Mouse (Mus musculus): ENCODE results near the gene Xpot. TPM values are rescaled to one million over a fixed set of nuclear protein-coding genes. Genes with fewer than 3 reads are reported as not detected.

Xpot gene
- polyA plus RNA-seq, 1 experiment from 2014 or later: 48.8 TPM

- Histone ChIP-seq H3K36me3 (no peaks in the 10 kb centered on the region), H3K27me3 (ENCODE audit: insufficient read depth, poor library complexity, severe bottlenecking) (peaks cover 30% of the 10 kb centered on the region), H3K9me3 (no peaks in the 10 kb centered on the region), H3K4me3 (no peak overlapping the region), H3K27ac (no peak overlapping the region), H3K4me1 (peaks cover 13% of the 10 kb centered on the region)
- DNase-seq (ENCODE audit: low spot score): no peak
- 86% methylated on average over 5 of the region's 5 CpGs for WGBS
Observed at GRCm38 (mm10) chr10:121639573-121639972, 13.4 kb upstream of the Xpot start.

GRCm38 (mm10) chr10:121636276-121636675, 10.1 kb upstream of the Xpot start:
- WGBS: 82% methylated on average over 6 of the region's 6 CpGs
- Histone ChIP-seq H3K4me1 (peaks cover 3% of the 10 kb centered on the region; the same call in 1 of the 2 replicates), H3K4me3 (no peak overlapping the region), H3K9me3 (no peaks in the 10 kb centered on the region), H3K27me3 (ENCODE audit: insufficient read depth, poor library complexity, severe bottlenecking) (no peaks in the 10 kb centered on the region; the same call in 1 of the 2 replicates), H3K36me3 (no peaks in the 10 kb centered on the region), H3K27ac (no peak overlapping the region)
- DNase-seq (ENCODE audit: low spot score): no peak

- Histone ChIP-seq H3K27me3 (ENCODE audit: insufficient read depth, poor library complexity, severe bottlenecking) (no peaks in the 10 kb centered on the region), H3K9me3 (no peaks in the 10 kb centered on the region), H3K36me3 (no peaks in the 10 kb centered on the region), H3K27ac (no peak overlapping the region), H3K4me1 (no peaks in the 10 kb centered on the region), H3K4me3 (no peak overlapping the region)
- WGBS: 70% methylated on average over 1 of the region's 1 CpGs
- no peak for DNase-seq (ENCODE audit: low spot score)
Observed at GRCm38 (mm10) chr10:121634159-121634558, 8.0 kb upstream of the Xpot start.

GRCm38 (mm10) chr10:121628561-121629040, 2.5 kb upstream of the Xpot start:
- Histone ChIP-seq H3K27me3 (ENCODE audit: insufficient read depth, poor library complexity, severe bottlenecking) (no peaks in the 10 kb centered on the region), H3K9me3 (no peaks in the 10 kb centered on the region), H3K4me3 (no peak overlapping the region), H3K36me3 (no peaks in the 10 kb centered on the region), H3K27ac (no peak overlapping the region), H3K4me1 (peaks cover 13% of the 10 kb centered on the region; the same call in 1 of the 2 replicates)
- WGBS: 80% methylated on average over 6 of the region's 6 CpGs
- DNase-seq (ENCODE audit: low spot score): no peak

- Histone ChIP-seq H3K36me3 (peaks cover 1% of the 10 kb centered on the region), H3K4me3 (peak overlapping the region; percentile 88; the same call in 1 of the 2 replicates)
- 85% methylated on average over 10 of the region's 10 CpGs for WGBS
Observed at GRCm38 (mm10) chr10:121627216-121627852, 1.2 kb upstream of the Xpot start.

GRCm38 (mm10) chr10:121625407-121626185, 536 bp downstream of the Xpot start:
- Histone ChIP-seq H3K36me3 (peaks cover 19% of the 10 kb centered on the region), H3K27me3 (ENCODE audit: insufficient read depth, poor library complexity, severe bottlenecking) (no peaks in the 10 kb centered on the region), H3K4me1 (peaks cover 13% of the 10 kb centered on the region; the same call in 1 of the 2 replicates), H3K9me3 (no peaks in the 10 kb centered on the region), H3K4me3 (peak overlapping the region; percentile 88), H3K27ac (peak overlapping the region; percentile 97)
- under 1% methylated on average over 41 of the region's 41 CpGs for whole genome bisulfite sequencing
- DNase-seq (ENCODE audit: low spot score): no peak

More at GRCm38 (mm10) chr10:121627216-121627852, 1.2 kb upstream of the Xpot start:
- H3K9me3 ChIP-seq: no peaks in the 10 kb centered on the region
- peaks cover 13% of the 10 kb centered on the region; the same call in 1 of the 2 replicates for H3K4me1 ChIP-seq
- DNase-seq (ENCODE audit: low spot score): no peak
- H3K27me3 ChIP-seq (ENCODE audit: insufficient read depth, poor library complexity, severe bottlenecking): no peaks in the 10 kb centered on the region
- no peak overlapping the region for H3K27ac ChIP-seq

GRCm38 (mm10) chr10:121625006-121625405, 1.1 kb downstream of the Xpot start:
- WGBS: 16% methylated on average over 9 of the region's 9 CpGs
- DNase-seq (ENCODE audit: low spot score): no peak
- H3K27me3 ChIP-seq (ENCODE audit: insufficient read depth, poor library complexity, severe bottlenecking): no peaks in the 10 kb centered on the region
- H3K36me3 ChIP-seq: peaks cover 25% of the 10 kb centered on the region
- peak overlapping the region; percentile 97 for H3K27ac ChIP-seq
- peak overlapping the region; percentile 88 for H3K4me3 ChIP-seq
- H3K9me3 ChIP-seq: no peaks in the 10 kb centered on the region
- H3K4me1 ChIP-seq: peaks cover 13% of the 10 kb centered on the region; the same call in 1 of the 2 replicates

GRCm38 (mm10) chr10:121623670-121624069, 2.5 kb downstream of the Xpot start:
- WGBS: 81% methylated on average over 7 of the region's 7 CpGs
- H3K36me3 ChIP-seq: peaks cover 36% of the 10 kb centered on the region
- H3K9me3 ChIP-seq: no peaks in the 10 kb centered on the region
- peaks cover 13% of the 10 kb centered on the region; the same call in 1 of the 2 replicates for H3K4me1 ChIP-seq
- no peak overlapping the region for H3K27ac ChIP-seq
- no peak overlapping the region for H3K4me3 ChIP-seq
- no peak for DNase-seq (ENCODE audit: low spot score)
- H3K27me3 ChIP-seq (ENCODE audit: insufficient read depth, poor library complexity, severe bottlenecking): no peaks in the 10 kb centered on the region

- Histone ChIP-seq H3K9me3 (no peaks in the 10 kb centered on the region), H3K27ac (no peak overlapping the region), H3K36me3 (peaks cover 47% of the 10 kb centered on the region), H3K4me3 (no peak overlapping the region), H3K4me1 (peaks cover 13% of the 10 kb centered on the region; the same call in 1 of the 2 replicates), H3K27me3 (ENCODE audit: insufficient read depth, poor library complexity, severe bottlenecking) (no peaks in the 10 kb centered on the region)
- WGBS: 93% methylated on average over 6 of the region's 6 CpGs
- DNase-seq (ENCODE audit: low spot score): no peak
Observed at GRCm38 (mm10) chr10:121622431-121622830, 3.7 kb downstream of the Xpot start.

GRCm38 (mm10) chr10:121615935-121616334, 10.2 kb downstream of the Xpot start:
- Histone ChIP-seq H3K9me3 (no peaks in the 10 kb centered on the region), H3K4me1 (no peaks in the 10 kb centered on the region), H3K27me3 (ENCODE audit: insufficient read depth, poor library complexity, severe bottlenecking) (no peaks in the 10 kb centered on the region), H3K27ac (no peak overlapping the region), H3K4me3 (no peak overlapping the region), H3K36me3 (peaks cover 91% of the 10 kb centered on the region)
- 77% methylated on average over 7 of the region's 7 CpGs for WGBS
- no peak for DNase-seq (ENCODE audit: low spot score)

- Histone ChIP-seq H3K9me3 (no peaks in the 10 kb centered on the region), H3K27ac (no peak overlapping the region), H3K4me3 (no peak overlapping the region), H3K27me3 (ENCODE audit: insufficient read depth, poor library complexity, severe bottlenecking) (no peaks in the 10 kb centered on the region), H3K36me3 (peaks cover 91% of the 10 kb centered on the region), H3K4me1 (no peaks in the 10 kb centered on the region)
- DNase-seq (ENCODE audit: low spot score): no peak
- WGBS: 93% methylated on average over 13 of the region's 13 CpGs
Observed at GRCm38 (mm10) chr10:121615146-121615870, 10.8 kb downstream of the Xpot start.

GRCm38 (mm10) chr10:121613570-121613969, 12.6 kb downstream of the Xpot start:
- DNase-seq (ENCODE audit: low spot score): no peak
- Histone ChIP-seq H3K27ac (no peak overlapping the region), H3K9me3 (no peaks in the 10 kb centered on the region), H3K27me3 (ENCODE audit: insufficient read depth, poor library complexity, severe bottlenecking) (no peaks in the 10 kb centered on the region), H3K4me3 (no peak overlapping the region), H3K4me1 (no peaks in the 10 kb centered on the region), H3K36me3 (peaks cover 93% of the 10 kb centered on the region)
- WGBS: 66% methylated on average over 13 of the region's 13 CpGs
